Mouse (Mus musculus): Measurements from ENCODE around the gene Fam216b.

Fam216b gene

DNA sequence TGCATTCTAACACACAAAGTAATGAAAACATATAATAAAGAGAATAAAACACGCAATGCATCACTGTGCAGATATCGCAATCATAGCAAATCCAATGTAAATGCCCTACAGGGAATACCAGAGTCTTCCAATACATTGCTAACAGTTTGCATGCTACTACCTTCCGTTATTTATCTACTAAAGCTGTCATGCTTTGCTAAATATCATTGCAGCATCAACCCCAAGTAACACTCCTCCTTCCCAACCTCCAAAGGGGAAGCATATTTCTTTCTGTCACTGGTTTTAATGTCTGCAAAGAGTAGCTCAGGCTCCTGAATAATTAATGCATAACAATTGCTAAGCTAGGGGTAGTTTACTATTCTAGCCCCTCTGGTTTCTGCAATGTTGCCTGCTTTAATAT lies 40.5 kb downstream of the Fam216b start:
- intact Hi-C loops (cut with DNase I): no loop called here

DNA sequence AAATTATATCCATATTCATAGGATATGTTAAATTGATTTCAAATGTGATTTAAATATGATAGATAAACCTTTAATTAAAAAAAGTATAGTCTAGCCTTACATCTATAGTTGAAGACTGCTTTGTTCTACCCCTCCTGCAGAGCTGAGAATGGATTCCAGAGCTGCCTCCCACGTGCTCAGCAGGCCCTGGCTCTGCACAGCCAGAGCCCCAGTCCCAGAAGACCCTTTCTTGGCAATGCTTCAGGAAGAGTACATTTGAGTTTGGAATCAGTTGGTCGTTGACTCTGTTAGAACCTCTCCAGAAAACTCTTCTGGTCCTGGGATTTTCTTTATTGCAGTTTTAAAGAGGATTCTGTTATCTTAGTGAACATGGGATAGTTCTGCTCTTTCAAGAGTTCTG lies 45.7 kb downstream of the Fam216b start:
- intact Hi-C loops (cut with DNase I): no loop called here

DNA sequence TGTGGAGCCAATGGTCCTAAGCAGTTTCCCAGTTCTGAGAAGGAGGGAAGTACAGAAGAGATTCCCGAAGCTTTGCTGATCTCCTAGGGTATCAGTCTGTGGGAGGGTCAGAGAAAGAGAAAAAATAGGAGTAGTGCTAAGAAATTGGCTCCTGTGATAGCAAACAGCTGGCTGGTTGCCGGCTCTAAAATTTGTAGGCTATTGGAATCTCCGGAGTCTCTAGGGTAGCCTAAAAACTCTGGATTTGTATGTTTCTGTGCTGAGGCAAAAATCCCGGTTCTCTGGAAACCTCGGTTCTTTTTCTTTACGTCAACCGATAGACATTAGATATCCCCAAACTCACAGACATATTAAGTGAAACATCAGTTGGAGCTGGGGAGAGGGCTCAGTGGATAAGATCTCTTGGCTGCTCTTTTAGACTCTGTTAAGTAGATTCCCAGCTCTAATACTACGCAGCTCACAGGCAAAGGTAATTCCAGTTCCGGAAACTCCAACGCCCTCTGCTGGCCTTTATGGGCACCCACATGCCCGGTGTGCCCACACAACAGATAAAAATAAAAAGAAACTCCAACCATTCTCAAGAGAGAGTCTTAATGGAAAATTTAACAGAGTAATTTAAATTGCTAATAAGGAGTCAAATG lies 46.8 kb downstream of the Fam216b start:
- intact Hi-C loops (cut with DNase I): no loop called here

DNA sequence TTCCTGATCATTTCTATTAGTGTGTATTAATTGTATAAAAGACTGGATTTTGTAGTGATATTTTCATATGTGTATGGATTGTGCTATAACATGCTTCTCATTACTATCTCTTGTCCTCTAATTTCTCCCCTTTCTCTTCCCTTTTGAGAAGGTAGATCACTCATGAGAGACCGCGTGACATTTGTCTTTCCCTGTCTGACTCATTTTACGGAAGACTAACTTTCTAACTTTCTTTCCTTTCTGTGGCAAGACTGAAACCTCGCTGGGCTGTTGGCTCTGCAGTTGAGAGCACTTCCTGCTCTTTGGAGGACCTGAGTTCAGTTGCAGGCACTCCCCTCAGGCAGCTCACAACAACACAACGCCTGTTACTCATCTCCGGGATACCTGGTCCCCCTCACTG lies 48.2 kb downstream of the Fam216b start:
- intact Hi-C loops (cut with DNase I): no loop called here

DNA sequence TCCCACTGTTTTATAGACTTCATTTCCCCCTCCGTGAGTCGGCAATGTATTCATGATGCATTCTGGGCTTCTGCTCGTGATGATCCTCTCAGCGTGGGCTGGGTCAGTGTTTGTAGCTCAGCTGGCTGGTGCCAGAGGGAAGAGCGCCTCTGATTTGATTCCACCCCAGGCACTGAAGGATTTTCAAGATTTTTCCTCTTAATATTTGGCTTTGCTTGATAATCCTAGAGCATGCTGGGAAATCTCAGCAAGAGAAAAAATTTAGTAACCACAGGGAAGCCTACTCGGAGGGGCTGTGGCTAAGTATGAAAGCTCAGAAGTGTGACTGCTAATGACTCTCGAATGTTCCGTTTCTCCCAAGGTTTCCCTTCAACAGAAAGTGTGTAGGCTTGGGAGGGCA lies 49.9 kb downstream of the Fam216b start:
- intact Hi-C loops (cut with DNase I): no loop called here

All from adrenal gland (tissue).